Mouse (Mus musculus) midbrain, embryonic 13.5 days (tissue): ENCODE results near the gene Gm14685. TPM values are rescaled to one million over a fixed set of nuclear protein-coding genes. Genes with fewer than 3 reads are reported as not detected.
"Not testable (repeated sequence)": the region's sequence is repeated elsewhere in the genome, so short reads cannot be mapped to it uniquely, and the experiment has no call there.

Experiments
- ATAC-seq: fragments of 200-750 bp; cut with Nextera tagmentation; 2 replicates; pipeline ENCODE4 v1.8.0; 2017; ENCODE audit warnings: mild to moderate bottlenecking, moderate TSS enrichment, moderate library complexity
- H3K27ac ChIP-seq: fragments of 300-500 bp; sonication (generic); 2 replicates; pipeline ENCODE4 v1.5.1; 2015; ENCODE audit warnings: inconsistent platforms, mild to moderate bottlenecking, moderate library complexity
- H3K27me3 ChIP-seq: fragments of 300-500 bp; sonication (generic); 2 replicates; pipeline ENCODE4 v1.6.1; 2015; ENCODE audit warnings: mild to moderate bottlenecking, inconsistent platforms
- H3K36me3 ChIP-seq: fragments of 300-500 bp; sonication (generic); 2 replicates; pipeline ENCODE4 v1.6.1; 2015; ENCODE audit warnings: mild to moderate bottlenecking, inconsistent platforms
- H3K4me1 ChIP-seq: fragments of 300-500 bp; sonication (generic); replicated peaks from 2 replicates; pipeline ENCODE4 v1.6.1; 2015; ENCODE audit warnings: inconsistent platforms
- H3K4me2 ChIP-seq: fragments of 300-500 bp; sonication (generic); replicated peaks from 2 replicates; pipeline ENCODE4 v1.6.1; 2015; ENCODE audit warnings: moderate library complexity, mild to moderate bottlenecking, inconsistent platforms
- H3K4me3 ChIP-seq: fragments of 300-500 bp; sonication (generic); replicated peaks from 2 replicates; pipeline ENCODE4 v1.5.1; 2015; ENCODE audit warnings: mild to moderate bottlenecking, inconsistent platforms
- H3K9ac ChIP-seq: fragments of 300-500 bp; sonication (generic); replicated peaks from 2 replicates; pipeline ENCODE4 v1.6.1; 2015; ENCODE audit warnings: mild to moderate bottlenecking, inconsistent platforms
- H3K9me3 ChIP-seq: fragments of 300-500 bp; sonication (generic); 2 replicates; pipeline ENCODE4 v1.6.1; 2016; ENCODE audit warnings: mild to moderate bottlenecking, inconsistent platforms
- WGBS: fragments of 180-500 bp; shearing (Covaris S2); methylation state at CpG from one replicate; pipeline ENCODE4 v1.1.7; 2015; 5-methylcytosine and 5-hydroxymethylcytosine counted together
- polyA plus RNA-seq: library from polyadenylated mRNA; unstranded; fragments of >200 nt; fragmentation: Nextera tagmentation; extraction: Ambion mirVana; gene quantifications from 2 replicates; pipeline ENCODE4 v1.2.1, GENCODE M21; 2015

Gm14685 gene
- polyA plus RNA-seq: 0.65 and 1.2 TPM in 2 replicates

DNA sequence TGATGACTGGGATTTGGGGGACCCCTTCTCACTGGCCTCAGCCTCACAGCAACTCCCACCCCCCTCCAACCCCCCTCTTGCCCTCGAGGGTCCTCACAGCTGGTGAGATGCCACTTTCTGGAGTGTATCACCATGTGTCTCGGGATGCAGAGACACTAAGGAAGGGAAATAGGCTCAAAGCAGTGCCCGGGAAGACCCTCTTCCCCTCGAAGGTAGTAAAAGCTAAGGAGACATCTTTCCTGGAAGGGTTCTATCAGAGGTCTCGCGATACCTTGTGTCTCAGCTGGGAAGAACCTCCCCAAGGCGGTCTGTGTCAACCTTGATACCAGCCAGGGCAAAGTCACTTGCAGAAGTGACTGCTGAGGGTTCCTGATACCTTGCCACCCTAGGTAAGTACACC, at the start of gene Gm14685:
TSS of gene Gm14685 (plus strand) at position 301 of the 400 bp plus-strand sequence.
- H3K9me3 ChIP-seq, H3K27ac ChIP-seq, H3K27me3 ChIP-seq, H3K4me3 ChIP-seq, H3K36me3 ChIP-seq, ATAC-seq, H3K9ac ChIP-seq, H3K4me2 ChIP-seq, H3K4me1 ChIP-seq: not testable (repeated sequence)
- no CpG with 5 or more reads among the region's 7 CpGs for WGBS

DNA sequence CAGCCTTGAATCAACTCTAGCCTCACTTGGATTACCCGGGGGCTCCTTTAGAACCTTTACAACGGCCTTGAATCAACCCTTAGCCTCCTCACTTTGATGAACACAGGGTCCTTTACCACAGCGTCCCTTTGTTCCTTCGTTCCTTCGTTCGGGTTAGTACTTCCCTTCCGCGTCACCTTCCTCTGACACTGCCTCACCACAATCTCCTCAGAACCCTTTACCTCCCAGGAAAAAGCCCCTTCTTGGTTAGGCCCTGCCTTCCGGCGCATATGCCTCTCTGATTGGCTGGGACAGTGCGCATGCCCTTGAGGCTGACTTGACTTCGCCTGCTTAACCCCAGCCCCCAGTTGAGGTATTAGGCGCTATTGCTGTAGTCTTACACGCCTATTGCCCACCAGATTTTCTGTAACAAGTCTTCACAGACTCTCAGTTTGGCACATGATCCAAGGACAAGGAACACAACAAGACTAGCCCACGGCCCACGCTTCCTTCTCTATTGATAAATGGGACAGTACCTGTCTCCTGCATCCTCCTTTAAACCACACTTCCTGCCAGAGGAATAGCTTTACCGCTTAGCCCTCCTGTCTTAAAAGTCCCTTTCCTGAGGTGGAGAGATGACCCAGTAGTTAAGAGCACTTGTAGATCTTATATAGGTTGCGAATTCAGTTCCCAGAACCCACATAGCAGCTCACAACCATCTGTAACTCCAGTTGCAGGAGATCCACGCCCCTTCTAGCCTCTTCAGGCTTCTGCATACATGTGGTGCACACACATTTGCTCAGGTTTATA, 34.4 kb upstream of the Gm14685 start, which contains the start of gene Xlr4a:
TSS of gene Xlr4a (minus strand) at position 212 of the 789 bp plus-strand sequence.
- H3K27ac ChIP-seq, H3K4me2 ChIP-seq, H3K27me3 ChIP-seq, H3K4me1 ChIP-seq, ATAC-seq, H3K9ac ChIP-seq, H3K36me3 ChIP-seq, H3K9me3 ChIP-seq, H3K4me3 ChIP-seq: not testable (repeated sequence)
- WGBS: 85% methylated on average over 19 of the region's 19 CpGs

DNA sequence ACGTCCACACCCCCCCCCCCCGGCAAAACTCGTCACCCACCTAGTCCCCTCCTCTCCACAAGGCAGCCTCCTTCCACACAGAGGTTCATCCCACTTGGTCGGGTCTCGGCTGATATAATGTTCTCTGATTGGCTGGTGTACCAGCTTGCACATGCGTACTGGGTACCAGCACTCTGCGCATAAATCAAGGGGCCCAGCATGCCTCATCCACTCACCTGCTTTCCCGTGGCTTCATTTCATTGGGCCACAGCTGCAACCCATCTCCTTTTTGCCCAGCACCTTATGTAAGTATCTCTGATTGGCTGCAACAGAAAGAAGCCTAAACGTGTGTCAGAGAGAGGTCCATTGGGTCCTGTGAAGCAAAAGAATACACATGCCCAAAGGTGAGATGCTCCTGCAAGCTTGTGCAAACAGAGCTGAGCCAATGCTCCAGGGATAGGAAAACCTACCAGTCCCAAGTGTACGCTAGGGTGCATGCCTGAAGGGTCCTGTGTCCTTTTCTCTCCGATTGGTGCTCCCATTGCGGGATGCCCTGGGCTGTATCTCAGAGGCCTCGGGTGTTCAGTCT, 19.8 kb upstream of the Gm14685 start, which contains the start of gene Xlr3a:
TSS of gene Xlr3a (minus strand) at position 155 of the 568 bp plus-strand sequence.
- not testable (repeated sequence) for ATAC-seq, H3K9me3 ChIP-seq
- WGBS: 73% methylated on average over 13 of the region's 13 CpGs

DNA sequence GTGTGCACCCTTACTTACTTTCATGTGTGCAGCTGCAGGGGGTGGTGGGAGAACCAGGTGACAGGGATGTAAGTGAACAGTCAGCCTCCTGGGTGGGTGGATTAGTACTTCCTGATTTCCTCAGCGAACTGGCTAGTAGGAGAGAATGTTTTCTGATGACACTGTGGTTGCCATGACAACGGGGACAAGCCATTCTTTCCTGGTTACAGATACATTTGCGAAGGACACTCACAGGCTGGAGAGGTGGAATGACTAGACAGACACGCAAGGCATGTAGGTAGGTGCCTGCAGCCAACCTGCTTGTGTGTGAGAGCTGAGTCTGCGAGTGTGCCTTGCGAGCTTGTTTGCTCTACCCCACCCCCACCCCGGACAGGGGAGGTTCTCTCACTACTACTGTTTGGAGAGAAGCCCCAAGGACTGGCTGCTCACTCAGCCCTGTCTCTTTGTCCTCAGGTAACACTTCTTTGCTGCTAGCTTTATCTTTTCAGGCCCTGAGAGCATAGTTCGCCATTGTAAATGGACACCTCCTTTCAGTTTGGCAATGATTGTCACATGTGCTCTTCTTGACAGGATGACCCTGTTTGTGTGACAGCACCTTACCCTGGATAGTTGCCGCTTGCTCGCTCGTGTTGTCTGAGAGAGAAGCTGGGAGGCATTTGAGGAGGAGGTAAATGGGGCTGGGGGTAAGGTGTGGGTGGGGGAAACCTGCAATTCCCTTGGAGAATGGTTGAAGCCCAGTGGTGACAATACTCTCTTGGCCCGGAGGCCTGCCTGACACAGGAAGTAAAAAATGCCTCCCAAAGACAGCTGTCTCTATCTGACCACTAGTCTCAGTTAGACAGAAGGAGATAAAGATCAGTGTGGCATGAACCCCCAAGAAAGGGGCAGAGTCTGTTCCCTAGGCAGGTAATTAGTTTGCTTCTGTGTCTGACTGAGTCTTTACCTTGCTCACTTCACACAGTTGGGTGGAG, 6.3 kb downstream of the Gm14685 start:
- H3K9me3 ChIP-seq: not testable (repeated sequence)
- no CpG with 5 or more reads among the region's 12 CpGs for WGBS

More for the DNA sequence above, 19.8 kb upstream of the Gm14685 start, which contains the start of gene Xlr3a:
- H3K27me3 ChIP-seq, H3K9ac ChIP-seq, H3K4me3 ChIP-seq, H3K36me3 ChIP-seq, H3K4me2 ChIP-seq, H3K27ac ChIP-seq, H3K4me1 ChIP-seq: not testable (repeated sequence)

DNA sequence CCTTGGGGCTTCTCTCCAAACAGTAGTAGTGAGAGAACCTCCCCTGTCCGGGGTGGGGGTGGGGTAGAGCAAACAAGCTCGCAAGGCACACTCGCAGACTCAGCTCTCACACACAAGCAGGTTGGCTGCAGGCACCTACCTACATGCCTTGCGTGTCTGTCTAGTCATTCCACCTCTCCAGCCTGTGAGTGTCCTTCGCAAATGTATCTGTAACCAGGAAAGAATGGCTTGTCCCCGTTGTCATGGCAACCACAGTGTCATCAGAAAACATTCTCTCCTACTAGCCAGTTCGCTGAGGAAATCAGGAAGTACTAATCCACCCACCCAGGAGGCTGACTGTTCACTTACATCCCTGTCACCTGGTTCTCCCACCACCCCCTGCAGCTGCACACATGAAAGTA, 26.4 kb downstream of the Gm14685 start:
- no CpG with 5 or more reads among the region's 7 CpGs for WGBS
- H3K27me3 ChIP-seq, H3K9ac ChIP-seq, H3K36me3 ChIP-seq, H3K27ac ChIP-seq, H3K4me2 ChIP-seq, H3K4me1 ChIP-seq, H3K9me3 ChIP-seq, H3K4me3 ChIP-seq: not testable (repeated sequence)
- ATAC-seq: peak; percentile 90

More for the DNA sequence above, 6.3 kb downstream of the Gm14685 start:
- not testable (repeated sequence) for H3K4me3 ChIP-seq, H3K4me1 ChIP-seq, H3K4me2 ChIP-seq, H3K27ac ChIP-seq, H3K36me3 ChIP-seq, H3K9ac ChIP-seq, H3K27me3 ChIP-seq
- peak; percentile 92 for ATAC-seq

DNA sequence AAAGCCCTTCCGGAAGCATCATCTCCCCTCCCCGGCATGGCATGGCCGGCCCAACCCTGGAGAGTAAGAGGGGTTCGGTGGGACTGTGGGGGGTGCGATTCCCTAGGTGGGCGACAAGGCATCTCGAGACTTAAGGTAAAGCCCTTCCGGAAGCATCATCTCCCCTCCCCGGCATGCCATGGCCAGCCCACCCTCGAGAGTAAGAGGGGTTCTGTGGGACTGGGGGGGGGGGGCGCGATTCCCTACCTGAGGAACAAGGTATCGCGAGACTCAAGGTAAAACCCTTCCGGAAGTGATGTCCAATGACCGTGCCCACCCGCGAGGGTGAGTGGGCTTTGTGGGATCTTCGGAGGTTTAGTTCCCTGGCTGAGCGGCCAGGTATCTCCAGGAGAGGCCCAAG, 31.6 kb downstream of the Gm14685 start, which contains the start of gene Xlr5b:
TSS of gene Xlr5b (plus strand) at position 301 of the 400 bp plus-strand sequence.
- H3K27me3 ChIP-seq, ATAC-seq, H3K36me3 ChIP-seq, H3K27ac ChIP-seq, H3K9me3 ChIP-seq, H3K4me3 ChIP-seq, H3K9ac ChIP-seq, H3K4me2 ChIP-seq, H3K4me1 ChIP-seq: not testable (repeated sequence)
- no CpG with 5 or more reads among the region's 20 CpGs for WGBS

DNA sequence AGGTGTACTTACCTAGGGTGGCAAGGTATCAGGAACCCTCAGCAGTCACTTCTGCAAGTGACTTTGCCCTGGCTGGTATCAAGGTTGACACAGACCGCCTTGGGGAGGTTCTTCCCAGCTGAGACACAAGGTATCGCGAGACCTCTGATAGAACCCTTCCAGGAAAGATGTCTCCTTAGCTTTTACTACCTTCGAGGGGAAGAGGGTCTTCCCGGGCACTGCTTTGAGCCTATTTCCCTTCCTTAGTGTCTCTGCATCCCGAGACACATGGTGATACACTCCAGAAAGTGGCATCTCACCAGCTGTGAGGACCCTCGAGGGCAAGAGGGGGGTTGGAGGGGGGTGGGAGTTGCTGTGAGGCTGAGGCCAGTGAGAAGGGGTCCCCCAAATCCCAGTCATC, 32.5 kb downstream of the Gm14685 start, which contains the start of gene DXBay18:
TSS of gene DXBay18 (minus strand) at position 101 of the 400 bp plus-strand sequence.
- H3K4me2 ChIP-seq, H3K36me3 ChIP-seq, H3K27me3 ChIP-seq, ATAC-seq, H3K4me1 ChIP-seq, H3K9ac ChIP-seq, H3K27ac ChIP-seq, H3K4me3 ChIP-seq, H3K9me3 ChIP-seq: not testable (repeated sequence)
- no CpG with 5 or more reads among the region's 7 CpGs for WGBS

DNA sequence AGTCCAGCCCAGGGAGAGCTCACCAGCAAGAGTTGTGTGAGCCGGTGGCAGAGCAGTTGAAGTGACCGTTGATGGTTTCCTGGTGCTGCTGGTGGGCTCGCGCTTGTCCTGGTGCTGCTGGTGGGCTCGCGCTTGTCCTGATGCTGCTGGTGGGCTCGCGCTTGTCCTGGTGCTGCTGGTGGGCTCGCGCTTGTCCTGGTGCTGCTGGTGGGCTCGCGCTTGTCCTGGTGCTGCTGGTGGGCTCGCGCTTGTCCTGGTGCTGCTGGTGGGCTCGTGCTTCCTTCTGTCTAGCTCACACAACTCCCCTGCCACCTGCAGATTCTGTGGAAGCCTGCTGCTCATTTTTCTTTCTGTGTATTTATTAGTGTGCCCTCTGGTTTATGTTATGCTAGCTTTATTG, 60.0 kb downstream of the Gm14685 start, which contains the start of gene Spin2d:
TSS of gene Spin2d (minus strand) at position 101 of the 400 bp plus-strand sequence.
- not testable (repeated sequence) for H3K9ac ChIP-seq, H3K27me3 ChIP-seq, H3K4me3 ChIP-seq, H3K4me2 ChIP-seq, H3K27ac ChIP-seq, H3K36me3 ChIP-seq, H3K9me3 ChIP-seq, H3K4me1 ChIP-seq, ATAC-seq
- 100% methylated on average over 4 of the region's 15 CpGs for WGBS

Other genes with a start within 250 kb of the Gm14685 start
- 90.9 and 96.0 TPM in 2 replicates for gene Cetn2, start 198.6 kb upstream of the Gm14685 start, polyA plus RNA-seq
- 44.2 and 45.6 TPM in 2 replicates for gene Nsdhl, start 198.5 kb upstream of the Gm14685 start, polyA plus RNA-seq
- gene Zfp185, start 129.7 kb upstream of the Gm14685 start, polyA plus RNA-seq: 0.48 and 0.97 TPM in 2 replicates
- gene Pnma5, start 79.9 kb upstream of the Gm14685 start, polyA plus RNA-seq: not detected in 2 replicates
- gene Pnma3, start 52.3 kb upstream of the Gm14685 start, polyA plus RNA-seq: 2.3 and 2.6 TPM in 2 replicates
- gene Xlr4a, start 34.6 kb upstream of the Gm14685 start, polyA plus RNA-seq: 0.59 and 0.93 TPM in 2 replicates
- gene Xlr3a, start 20.0 kb upstream of the Gm14685 start, polyA plus RNA-seq: 5.4 and 5.5 TPM in 2 replicates
- gene Xlr5b, start 31.7 kb downstream of the Gm14685 start, polyA plus RNA-seq: not detected in 2 replicates
- gene DXBay18, start 32.4 kb downstream of the Gm14685 start, polyA plus RNA-seq: 0.63 and 0.90 TPM in 2 replicates
- gene Spin2d, start 59.9 kb downstream of the Gm14685 start, polyA plus RNA-seq: not detected in 2 replicates
- gene Xlr3b, start 75.2 kb downstream of the Gm14685 start, polyA plus RNA-seq: 16.4 and 20.6 TPM in 2 replicates
- 0.90 and 1.0 TPM in 2 replicates for gene Xlr4b, start 97.3 kb downstream of the Gm14685 start, polyA plus RNA-seq
- 29.6 and 34.5 TPM in 2 replicates for gene F8a, start 111.2 kb downstream of the Gm14685 start, polyA plus RNA-seq
- gene Xlr4c, start 126.1 kb downstream of the Gm14685 start, polyA plus RNA-seq: 0.39 TPM in 1 of 2 replicates, not detected in the other
- gene Xlr3c, start 148.3 kb downstream of the Gm14685 start, polyA plus RNA-seq: 0.13 and 0.23 TPM in 2 replicates
- gene Xlr5a, start 175.9 kb downstream of the Gm14685 start, polyA plus RNA-seq: not detected in 2 replicates
- not detected in 2 replicates for gene Xlr5c, start 175.9 kb downstream of the Gm14685 start, polyA plus RNA-seq
- gene Gm45015, start 219.8 kb downstream of the Gm14685 start, polyA plus RNA-seq: not detected in 2 replicates
- gene Zfp275, start 225.6 kb downstream of the Gm14685 start, polyA plus RNA-seq: 11.5 and 12.2 TPM in 2 replicates